Mouse (Mus musculus) bone marrow, adult 2 months (tissue): ENCODE data around the gene 2210011C24Rik.

Experiments
- CTCF ChIP-seq: fragments of 200-500 bp; IDR thresholded peaks from 2 replicates; pipeline ENCODE4 v1.5.1; 2011; ENCODE audit warnings: low read length, control low read depth; ENCODE audit not compliant: control insufficient read depth, insufficient read depth
- POLR2A ChIP-seq: fragments of 200-500 bp; IDR thresholded peaks from 2 replicates; pipeline ENCODE4 v1.6.1; 2011; ENCODE audit warnings: low read depth, mild to moderate bottlenecking, control low read depth, low read length, borderline replicate concordance; ENCODE audit not compliant: control insufficient read depth

DNA sequence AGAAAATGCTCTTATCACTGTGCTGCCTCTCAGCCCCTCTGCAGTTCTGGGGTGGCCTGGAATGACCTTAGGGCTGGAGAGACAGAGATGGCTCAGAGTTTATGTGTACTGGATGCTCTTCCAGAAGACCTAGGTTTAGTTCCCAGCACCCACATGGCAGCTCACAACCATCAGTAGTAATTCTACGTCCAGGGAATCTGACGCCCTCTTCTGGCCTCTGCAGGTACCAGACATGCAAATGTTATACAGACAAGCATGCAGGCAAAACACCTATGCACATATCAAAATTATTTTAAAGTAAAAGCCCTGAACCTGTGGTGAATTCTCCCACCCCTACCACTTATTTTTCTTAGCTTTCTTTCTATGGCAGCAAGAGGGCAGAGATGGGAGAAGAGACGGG lies 34.5 kb upstream of the 2210011C24Rik start:
- no peak for TF ChIP-seq CTCF
- TF ChIP-seq POLR2A = no peak
